Mouse (Mus musculus) kidney, postnatal 25 days (tissue): ENCODE results near the gene Iqgap1.
A peak's percentile ranks its signal among the peaks of the same experiment; 100 is the strongest.

ENCODE experiments used
- DNase-seq, 2 experiments: peaks; one replicate each; pipeline ENCODE4 v3.0.0; 2021; ENCODE audit warnings: mixed read lengths in 2 of 2

Gene Iqgap1

DNA sequence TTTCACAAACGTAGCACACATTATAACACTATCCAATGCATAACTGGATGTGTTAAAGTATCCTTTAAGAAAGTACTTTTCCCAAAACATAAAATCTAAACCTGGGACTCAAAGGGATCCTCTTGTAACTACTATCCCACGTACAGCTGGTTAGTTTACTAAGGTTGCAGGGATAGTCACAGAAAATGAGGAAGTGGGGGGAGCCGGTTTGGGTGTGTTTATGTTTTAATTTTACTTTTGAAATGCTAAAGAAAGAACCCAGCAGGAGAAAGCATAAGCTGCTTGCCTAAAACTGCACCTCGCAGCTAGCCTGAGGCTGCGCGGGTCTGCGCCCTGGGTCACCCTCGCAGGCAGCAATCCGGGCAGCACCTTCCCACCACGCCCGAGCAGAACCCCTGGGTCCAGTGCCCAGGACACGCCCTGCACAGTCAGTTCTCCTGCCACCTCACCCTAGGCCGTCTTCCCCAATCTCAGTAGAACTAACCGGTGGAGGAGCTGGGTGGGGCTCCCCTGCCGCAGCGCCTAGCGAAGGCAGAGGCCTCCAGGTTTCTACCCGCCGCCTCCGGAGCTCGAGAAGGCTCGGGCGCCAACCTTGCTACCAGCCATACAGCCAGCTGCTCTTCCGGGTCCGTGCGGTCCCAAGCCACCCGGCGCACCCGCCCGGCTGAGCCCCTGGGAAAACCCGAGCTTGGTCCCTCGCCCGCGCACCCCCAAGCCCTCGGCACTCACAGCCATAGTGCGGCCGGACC, 23.2 kb downstream of the Iqgap1 start:
- peak in 1 of 2 experiments; percentile 46 for DNase-seq

DNA sequence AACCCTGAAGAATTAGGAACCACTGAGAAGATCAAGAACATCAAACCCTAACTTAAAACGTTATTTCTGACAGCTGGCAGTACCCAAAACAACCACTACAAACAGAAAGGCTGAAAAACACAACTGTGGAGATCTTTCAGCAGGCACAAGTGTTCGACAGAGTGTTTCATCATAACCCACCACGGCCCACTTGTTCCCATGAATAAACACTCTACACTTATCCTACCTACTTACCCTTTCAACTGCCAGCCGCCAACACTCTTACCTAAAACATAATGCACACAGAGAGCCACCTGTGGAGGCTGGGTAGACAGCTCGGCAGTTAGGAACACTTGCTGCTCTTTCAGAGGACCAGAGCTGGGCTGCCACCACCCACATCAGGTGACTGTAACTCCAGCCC, 26.5 kb downstream of the Iqgap1 start:
- no peak for DNase-seq

DNA sequence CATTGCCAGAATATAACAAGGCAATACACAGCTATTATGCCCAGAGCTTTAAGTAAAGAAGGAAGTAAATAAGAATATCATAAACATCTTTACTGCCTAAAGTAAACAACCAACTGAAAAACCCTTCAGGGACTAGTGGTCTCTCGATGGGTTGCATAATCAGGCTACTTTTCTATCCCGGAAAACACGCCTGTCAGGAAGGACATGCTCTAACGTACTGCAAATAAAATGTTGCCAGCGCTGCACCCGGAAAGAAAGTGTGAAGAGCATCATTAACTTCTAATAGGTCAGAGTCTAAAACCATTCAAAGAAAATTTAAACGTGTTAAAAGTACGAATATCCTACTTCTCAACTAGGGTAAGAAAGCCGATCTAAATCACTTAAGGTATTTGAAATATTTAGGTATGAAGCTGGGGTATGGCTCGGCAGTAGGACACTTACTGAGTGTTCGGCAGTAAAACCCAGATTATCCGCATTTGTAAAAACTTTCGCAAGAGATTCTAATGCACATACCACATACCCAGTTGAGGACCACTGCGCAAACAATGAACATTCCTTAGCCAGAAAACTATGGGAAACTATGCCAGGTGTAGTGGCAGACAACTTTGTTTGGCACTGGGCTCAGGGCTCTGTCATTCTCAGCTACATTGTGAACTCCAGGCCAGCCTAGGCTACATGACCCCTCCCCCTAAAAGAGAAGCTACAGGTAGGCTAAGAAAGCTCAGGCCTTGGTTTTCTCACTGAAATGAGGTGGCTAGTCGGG, 28.8 kb downstream of the Iqgap1 start:
- no peak for DNase-seq

DNA sequence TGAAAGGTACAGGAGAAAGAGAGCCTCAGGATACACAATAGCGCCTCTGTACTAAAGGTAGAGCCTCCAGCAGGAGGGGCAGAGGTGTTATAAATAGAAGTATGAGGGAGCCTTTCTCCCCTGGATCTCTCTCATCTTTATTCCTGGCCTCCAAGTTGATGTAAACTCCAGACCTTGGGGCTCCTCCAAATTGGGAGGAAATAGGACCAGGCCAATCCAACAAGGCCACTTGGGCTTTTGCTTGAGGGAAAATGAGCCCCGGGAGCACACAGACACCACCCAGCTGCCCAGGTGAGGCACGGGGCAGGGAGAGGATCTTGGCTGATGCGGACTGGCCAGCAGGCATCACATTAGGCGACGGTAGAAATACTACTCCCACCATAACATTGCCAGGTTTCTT, 29.5 kb downstream of the Iqgap1 start:
- DNase-seq: no peak

DNA sequence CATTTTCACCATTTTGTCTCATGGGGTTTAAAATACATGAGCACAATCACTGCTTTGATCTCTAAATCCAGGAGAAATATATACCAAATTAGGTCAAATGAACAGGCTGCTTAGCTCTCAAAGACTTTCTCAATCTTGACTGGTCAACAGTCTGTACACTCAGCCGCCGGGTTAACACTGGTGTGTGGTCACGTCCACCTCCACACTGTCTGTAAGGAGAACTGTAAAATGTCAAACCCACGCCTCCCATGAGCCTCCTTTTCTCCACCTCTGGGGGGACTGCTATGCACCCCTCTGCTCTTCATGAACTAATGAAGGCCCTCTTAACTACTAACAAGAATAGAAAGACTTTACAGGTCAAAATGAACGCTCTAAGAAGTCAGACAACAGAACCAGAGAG, 36.2 kb downstream of the Iqgap1 start:
- DNase-seq: no peak

- no peak for DNase-seq
Measured at GRCm38 (mm10) chr7:80789061-80789460, 36.7 kb downstream of the Iqgap1 start.

GRCm38 (mm10) chr7:80788002-80788401, 37.8 kb downstream of the Iqgap1 start:
- no peak for DNase-seq

DNA sequence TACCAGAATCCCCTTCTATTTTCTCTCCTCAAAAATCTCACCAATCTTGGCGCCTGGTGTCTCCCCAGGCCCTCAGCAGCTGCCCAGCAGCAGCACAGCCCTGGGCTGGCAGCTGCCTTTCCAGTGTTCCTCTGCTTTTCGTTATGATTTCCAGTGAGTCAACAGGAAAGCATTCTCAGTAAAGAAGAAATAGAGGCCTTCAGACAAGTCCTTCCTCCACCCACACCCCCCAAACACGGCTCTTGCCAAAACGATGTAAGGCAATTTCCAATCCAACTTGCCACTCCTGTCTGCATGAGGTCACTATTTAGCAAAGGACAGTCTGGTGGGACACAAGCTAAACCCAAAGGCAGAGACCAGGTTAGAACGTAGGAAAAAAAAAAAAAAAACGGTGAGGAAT, 39.0 kb downstream of the Iqgap1 start:
- peak in 1 of 2 experiments; percentile 38 for DNase-seq

- no peak for DNase-seq
Measured at GRCm38 (mm10) chr7:80783841-80784240, 41.9 kb downstream of the Iqgap1 start.

- DNase-seq: peak in 1 of 2 experiments; percentile 59
Measured at GRCm38 (mm10) chr7:80782155-80783109, 43.3 kb downstream of the Iqgap1 start.

DNA sequence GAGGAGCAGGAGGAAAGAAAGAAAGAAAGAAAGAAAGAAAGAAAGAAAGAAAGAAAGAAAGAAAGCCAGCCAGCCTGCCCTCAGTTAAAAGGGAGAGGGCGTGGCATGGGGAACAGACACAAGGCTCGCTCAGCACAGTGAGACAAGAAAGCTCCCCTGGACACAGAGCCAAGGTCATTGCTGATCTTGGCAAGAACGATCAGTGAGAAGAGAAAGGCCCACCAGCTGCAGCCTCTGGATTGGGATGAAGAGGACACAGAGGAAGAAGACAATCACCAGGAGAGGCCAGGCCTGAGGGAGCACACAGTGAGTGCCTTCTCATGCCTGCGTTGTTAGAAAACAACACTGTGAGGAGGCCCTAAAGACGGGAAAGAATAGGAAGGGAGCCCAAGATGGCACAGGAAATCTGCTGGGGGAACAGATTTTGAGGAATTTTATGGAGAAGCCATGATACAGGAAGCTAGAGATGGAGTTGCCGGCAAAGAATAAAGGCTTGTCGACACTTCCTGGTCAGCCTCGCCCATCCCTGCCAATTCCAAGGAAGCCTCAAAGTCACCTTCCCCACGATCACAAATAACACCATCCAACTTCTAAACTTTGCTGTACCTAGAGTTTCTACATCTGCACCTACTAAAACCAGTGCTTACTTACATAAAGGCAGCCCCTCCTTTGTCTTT, 44.2 kb downstream of the Iqgap1 start:
- peak; percentile 48 to 63 for DNase-seq

DNA sequence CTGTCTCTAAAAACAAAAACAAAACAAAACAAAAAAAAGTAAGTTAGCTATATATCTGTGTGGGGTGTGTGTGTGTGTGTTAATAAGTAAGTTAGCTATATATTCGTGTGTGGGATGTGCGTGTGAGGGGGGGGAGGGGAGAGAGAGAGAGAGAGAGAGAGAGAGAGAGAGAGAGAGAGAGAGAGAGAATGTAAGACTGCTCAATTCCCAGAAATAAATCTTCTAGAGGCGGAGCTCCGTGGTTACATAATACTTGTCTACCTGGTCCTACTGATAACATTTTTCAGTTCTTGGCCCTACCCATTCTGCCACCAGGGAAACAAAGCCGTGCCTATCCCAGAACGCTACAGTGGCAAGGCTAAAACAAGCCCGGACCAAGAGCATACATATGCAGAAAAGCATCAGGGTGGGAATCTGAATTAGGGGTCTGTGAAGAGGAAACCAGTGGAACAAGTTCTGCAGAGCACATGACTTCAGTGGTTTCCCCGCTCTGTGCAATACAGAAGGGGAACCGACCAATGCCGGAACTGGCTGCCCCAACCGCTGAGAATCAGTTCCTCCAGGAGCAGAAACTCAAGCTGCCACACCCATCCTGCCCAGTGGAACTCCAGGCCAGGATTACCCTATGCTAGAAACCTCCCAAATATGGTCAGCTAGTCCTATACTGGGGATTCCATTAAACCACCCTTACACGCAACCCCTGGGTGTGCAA, 46.7 kb downstream of the Iqgap1 start:
- peak; percentile 70 to 87 for DNase-seq

DNA sequence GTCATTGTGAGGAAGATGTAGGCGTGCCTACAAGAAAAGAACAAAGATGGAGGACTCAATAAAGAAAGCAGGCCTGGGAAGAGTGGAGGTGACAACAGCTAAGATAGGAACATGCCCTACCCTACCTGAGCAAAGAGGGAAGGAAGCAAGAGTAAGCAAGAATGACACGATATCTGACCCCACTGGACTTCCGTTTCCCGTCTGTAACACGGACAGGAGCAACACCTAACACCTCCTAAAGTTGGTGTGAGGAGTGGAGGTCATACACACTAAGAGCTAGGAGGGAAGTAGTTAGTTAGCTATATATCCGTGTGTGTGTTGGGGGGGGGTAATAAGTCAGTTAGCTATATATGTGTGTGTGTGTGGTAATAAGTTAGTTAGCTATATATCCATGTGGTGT, 47.4 kb downstream of the Iqgap1 start:
- no peak for DNase-seq

DNA sequence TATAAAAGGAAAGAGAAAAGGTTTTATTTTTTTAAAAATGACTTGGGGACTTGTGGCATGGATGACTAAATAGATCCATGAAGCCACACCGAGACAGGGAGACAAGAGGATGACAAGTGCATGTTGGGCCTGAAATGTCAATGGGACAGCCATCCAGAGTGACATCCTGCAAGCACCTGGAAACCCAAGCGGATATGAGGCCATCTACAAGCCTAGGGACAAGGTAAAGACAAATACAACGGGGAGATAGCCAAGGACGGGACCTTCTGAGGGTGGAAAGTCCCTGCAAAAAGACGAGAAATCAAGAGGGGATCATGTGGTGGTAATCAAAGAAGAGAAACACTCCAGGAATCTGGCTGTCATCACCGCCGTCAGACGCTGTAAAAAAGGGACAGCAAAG, 48.6 kb downstream of the Iqgap1 start:
- DNase-seq: no peak

DNA sequence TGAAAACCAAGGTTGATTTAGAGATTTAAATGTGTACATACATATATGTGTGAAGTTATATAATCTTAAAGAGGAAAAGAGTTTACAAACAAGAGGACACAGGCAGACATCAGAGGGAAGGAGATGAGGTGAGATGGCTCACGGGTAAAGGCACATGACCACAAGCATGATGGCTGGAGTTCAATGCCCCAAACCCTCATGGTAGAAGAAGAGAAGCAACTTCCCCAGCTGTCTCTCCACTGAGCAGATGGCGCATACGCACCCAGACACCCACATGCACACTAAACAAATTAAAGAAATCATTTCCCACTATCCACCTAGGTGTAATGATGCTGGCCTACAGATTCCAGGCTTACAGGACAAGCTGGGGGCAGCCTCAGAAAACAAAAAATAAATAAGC, 49.7 kb downstream of the Iqgap1 start:
- no peak for DNase-seq

- DNase-seq: no peak
Measured at GRCm38 (mm10) chr7:80775448-80775904, 50.3 kb downstream of the Iqgap1 start.

GRCm38 (mm10) chr7:80774615-80775447, 50.9 kb downstream of the Iqgap1 start:
- no peak for DNase-seq

DNA sequence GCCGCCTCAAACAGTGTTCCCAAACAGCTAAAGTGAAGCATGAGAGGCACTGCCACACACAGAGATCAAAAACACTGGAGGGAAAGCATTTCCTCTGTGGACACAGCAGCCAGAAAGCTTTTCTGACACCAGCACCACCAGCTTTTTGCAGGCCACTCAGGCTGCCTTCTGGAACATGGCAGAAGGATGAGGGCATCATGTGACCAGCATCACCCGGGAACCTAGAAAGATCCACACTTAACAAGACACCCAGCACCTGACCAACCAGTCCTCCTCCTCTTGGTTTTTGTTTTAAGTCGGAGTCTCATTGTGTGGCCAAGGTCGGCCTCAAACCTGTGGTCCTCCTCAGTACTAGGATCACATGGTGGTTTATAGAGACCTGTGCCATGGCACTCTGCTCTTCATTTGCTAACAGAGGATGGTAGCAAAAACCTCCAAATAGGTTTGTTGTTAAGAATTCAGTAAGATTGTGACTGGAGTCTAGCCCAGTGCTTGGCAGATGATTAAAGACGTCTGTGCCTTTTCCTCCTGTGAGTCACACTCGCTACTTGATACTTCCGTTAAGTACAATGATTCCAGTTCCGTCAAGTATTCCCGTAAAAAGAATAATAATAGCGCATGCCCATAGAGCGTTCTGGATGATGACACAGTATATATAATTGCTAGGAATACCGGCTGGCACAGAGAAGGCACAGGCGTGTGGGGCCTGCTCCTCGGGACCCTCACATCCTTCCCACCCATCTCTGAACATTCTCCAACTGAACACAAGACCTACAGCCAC, 51.8 kb downstream of the Iqgap1 start:
- DNase-seq: peak in 1 of 2 experiments; percentile 36

GRCm38 (mm10) chr7:80770466-80770865, 55.3 kb downstream of the Iqgap1 start:
- DNase-seq: no peak

GRCm38 (mm10) chr7:80766861-80767312, 58.9 kb downstream of the Iqgap1 start:
- no peak for DNase-seq
